Mouse (Mus musculus) MEL (cell line): ENCODE results near the gene Nek2. TPM values are rescaled to one million over a fixed set of nuclear protein-coding genes. Genes with fewer than 3 reads are reported as not detected.

Experiments used
- DNase-seq: peaks from one replicate; pipeline ENCODE4 v3.0.0; 2011; ENCODE audit warnings: low read depth, low spot score
- H3K27ac ChIP-seq: 2 replicates; pipeline ENCODE4 v1.5.1; 2012; ENCODE audit warnings: low read depth, mild to moderate bottlenecking, control low read depth, low read length, moderate library complexity; ENCODE audit not compliant: control insufficient read depth
- H3K27me3 ChIP-seq, 2 experiments: fragments of 150-350 bp in 1 of 2; sonication (generic) in 1 of 2; 2 replicates each; pipeline ENCODE4 v1.6.1; 2012; ENCODE audit warnings: low read length in 2 of 2, mild to moderate bottlenecking in 2 of 2, improper control_type of control experiment in 1 of 2, moderate library complexity in 1 of 2; ENCODE audit not compliant: insufficient read depth in 2 of 2, control insufficient read depth in 1 of 2
- H3K36me3 ChIP-seq, 2 experiments: 2 replicates each; pipeline ENCODE4 v1.6.1; 2012 to 2014; ENCODE audit warnings: low read length in 2 of 2, improper control_type of control experiment in 1 of 2, inconsistent platforms in 1 of 2, mild to moderate bottlenecking in 1 of 2; ENCODE audit not compliant: insufficient read depth in 2 of 2, control insufficient read depth in 1 of 2
- H3K4me1 ChIP-seq, 2 experiments: fragments of 150-350 bp in 1 of 2; sonication (generic) in 1 of 2; 2 replicates each; pipeline ENCODE4 v1.6.1; 2012; ENCODE audit warnings: low read length in 2 of 2, improper control_type of control experiment in 1 of 2, mild to moderate bottlenecking in 1 of 2; ENCODE audit not compliant: insufficient read depth in 2 of 2, control insufficient read depth in 1 of 2
- H3K4me3 ChIP-seq, 2 experiments: fragments of 150-350 bp in 1 of 2; sonication (generic) in 1 of 2; 2 replicates each; pipeline ENCODE4 v1.5.1; 2012; ENCODE audit warnings: low read depth in 2 of 2, low read length in 2 of 2, mild to moderate bottlenecking in 2 of 2, moderate library complexity in 2 of 2, control low read depth in 1 of 2, improper control_type of control experiment in 1 of 2; ENCODE audit not compliant: control insufficient read depth in 1 of 2, insufficient read depth in 1 of 2
- H3K79me2 ChIP-seq: 2 replicates; pipeline ENCODE4 v1.6.1; 2012; ENCODE audit warnings: mild to moderate bottlenecking, low read length, moderate library complexity; ENCODE audit not compliant: control insufficient read depth, poor library complexity, insufficient read depth
- H3K9ac ChIP-seq: 2 replicates; pipeline ENCODE4 v1.6.1; 2012; ENCODE audit warnings: low read depth, mild to moderate bottlenecking, control low read depth, low read length, moderate library complexity; ENCODE audit not compliant: control insufficient read depth, poor library complexity, severe bottlenecking
- H3K9me3 ChIP-seq: fragments of 150-350 bp; sonication (generic); replicated peaks from 2 replicates; pipeline ENCODE4 v1.6.1; 2012; ENCODE audit warnings: mild to moderate bottlenecking, low read length, improper control_type of control experiment, moderate library complexity; ENCODE audit not compliant: insufficient read depth
- BHLHE40 ChIP-seq: IDR thresholded peaks from 2 replicates; pipeline ENCODE4 v1.6.1; 2012; ENCODE audit warnings: low read depth, mild to moderate bottlenecking, inconsistent platforms, low read length, improper control_type of control experiment, borderline replicate concordance
- CTCF ChIP-seq, 3 experiments: IDR thresholded peaks in 2 of 3; conservative IDR thresholded peaks in 1 of 3; 2 replicates each; pipeline ENCODE4 v1.5.1; 2011 to 2012; ENCODE audit warnings: low read length in 3 of 3, low read depth in 2 of 3, mild to moderate bottlenecking in 2 of 3, improper control_type of control experiment in 1 of 3, inconsistent platforms in 1 of 3, mixed read lengths in 1 of 3, moderate library complexity in 1 of 3; ENCODE audit not compliant: control insufficient read depth in 1 of 3, insufficient read depth in 1 of 3, poor library complexity in 1 of 3, severe bottlenecking in 1 of 3
- ELF1 ChIP-seq: IDR thresholded peaks from 2 replicates; pipeline ENCODE4 v1.6.1; 2014; ENCODE audit warnings: low read depth, mild to moderate bottlenecking, inconsistent platforms, low read length, improper control_type of control experiment, moderate library complexity
- ETS1 ChIP-seq: IDR thresholded peaks from 2 replicates; pipeline ENCODE4 v1.6.1; 2012; ENCODE audit warnings: low read depth, mild to moderate bottlenecking, inconsistent platforms, low read length, improper control_type of control experiment, moderate library complexity
- GABPA ChIP-seq: IDR thresholded peaks from 2 replicates; pipeline ENCODE4 v1.6.1; 2012; ENCODE audit warnings: low read depth, mild to moderate bottlenecking, inconsistent platforms, low read length, improper control_type of control experiment, moderate library complexity
- HCFC1 ChIP-seq: IDR thresholded peaks from 2 replicates; pipeline ENCODE4 v1.6.1; 2012; ENCODE audit warnings: low read depth, mild to moderate bottlenecking, inconsistent platforms, low read length, improper control_type of control experiment, moderate library complexity
- MAX ChIP-seq: IDR thresholded peaks from 2 replicates; pipeline ENCODE4 v1.6.1; 2011; ENCODE audit warnings: low read length, improper control_type of control experiment
- MAZ ChIP-seq: IDR thresholded peaks from 2 replicates; pipeline ENCODE4 v1.6.1; 2012; ENCODE audit warnings: low read depth, mild to moderate bottlenecking, inconsistent platforms, low read length, improper control_type of control experiment
- MEF2A ChIP-seq: IDR thresholded peaks from 2 replicates; pipeline ENCODE4 v1.6.1; 2014; ENCODE audit warnings: low read depth, mild to moderate bottlenecking, inconsistent platforms, low read length, improper control_type of control experiment; ENCODE audit not compliant: poor library complexity, insufficient replicate concordance, severe bottlenecking; ENCODE audit errors: extremely low read depth
- MXI1 ChIP-seq: IDR thresholded peaks from 2 replicates; pipeline ENCODE4 v1.6.1; 2011; ENCODE audit warnings: mild to moderate bottlenecking, low read depth, low read length, improper control_type of control experiment
- POLR2A ChIP-seq, 2 experiments: IDR thresholded peaks; 2 replicates each; pipeline ENCODE4 v1.6.1; 2011 to 2012; ENCODE audit warnings: low read length in 2 of 2, mild to moderate bottlenecking in 2 of 2, control low read depth in 1 of 2, improper control_type of control experiment in 1 of 2, low read depth in 1 of 2, moderate library complexity in 1 of 2; ENCODE audit not compliant: control insufficient read depth in 1 of 2, insufficient read depth in 1 of 2, poor library complexity in 1 of 2
- POLR2AphosphoS2 ChIP-seq: IDR thresholded peaks from 2 replicates; pipeline ENCODE4 v1.6.1; 2011; ENCODE audit warnings: low read length, improper control_type of control experiment
- TCF12 ChIP-seq: IDR thresholded peaks from 2 replicates; pipeline ENCODE4 v1.6.1; 2014; ENCODE audit warnings: low read depth, mild to moderate bottlenecking, inconsistent platforms, low read length, improper control_type of control experiment, moderate library complexity
- UBTF ChIP-seq: IDR thresholded peaks from 2 replicates; pipeline ENCODE4 v1.6.1; 2012; ENCODE audit warnings: low read depth, mild to moderate bottlenecking, inconsistent platforms, low read length, improper control_type of control experiment, moderate library complexity, borderline replicate concordance; ENCODE audit not compliant: insufficient read depth
- USF1 ChIP-seq: IDR thresholded peaks from 2 replicates; pipeline ENCODE4 v1.6.1; 2014; ENCODE audit warnings: low read depth, mild to moderate bottlenecking, inconsistent platforms, low read length, improper control_type of control experiment, moderate library complexity
- USF2 ChIP-seq, 2 experiments: IDR thresholded peaks; 2 replicates each; pipeline ENCODE4 v1.6.1; 2011 to 2012; ENCODE audit warnings: improper control_type of control experiment in 2 of 2, low read length in 2 of 2, borderline replicate concordance in 1 of 2, inconsistent platforms in 1 of 2, low read depth in 1 of 2, mild to moderate bottlenecking in 1 of 2; ENCODE audit not compliant: insufficient read depth in 1 of 2
- ZC3H11A ChIP-seq: IDR thresholded peaks from 2 replicates; pipeline ENCODE4 v1.6.1; 2012; ENCODE audit warnings: low read depth, mild to moderate bottlenecking, inconsistent platforms, low read length, improper control_type of control experiment
- ZKSCAN1 ChIP-seq: IDR thresholded peaks from 2 replicates; pipeline ENCODE4 v1.6.1; 2012; ENCODE audit warnings: low read depth, mild to moderate bottlenecking, inconsistent platforms, low read length, improper control_type of control experiment, moderate library complexity
- ZNF384 ChIP-seq: IDR thresholded peaks from 2 replicates; pipeline ENCODE4 v1.6.1; 2012; ENCODE audit warnings: low read depth, mild to moderate bottlenecking, inconsistent platforms, low read length, improper control_type of control experiment
- polyA plus RNA-seq, 2 experiments: library from polyadenylated mRNA; stranded (reverse) in 1 of 2; unstranded in 1 of 2; fragments of >175 nt in 1 of 2; fragments of >200 nt in 1 of 2; gene quantifications; 2 replicates each; pipeline versions ENCODE4 v1.2.1 to v1.2.4; 2012; ENCODE audit warnings: low replicate concordance in 2 of 2, low read depth in 1 of 2; ENCODE audit not compliant: insufficient read length in 2 of 2, insufficient read depth in 1 of 2, missing spikeins in 1 of 2
- total RNA-seq: library from RNA; depleted of rRNA; stranded (reverse); fragments of 300-350 nt; gene quantifications from 2 replicates; pipeline ENCODE4 v1.2.3, GENCODE M21; 2012

The Nek2 gene
- total and polyA plus RNA-seq, 3 experiments: 34.9 to 56.5 TPM; not detected in 1

- Histone ChIP-seq H3K9ac (no peak overlapping the region), H3K36me3 (no peaks in the 10 kb centered on the region), H3K4me1 (peaks cover 0 to 3% of the 10 kb centered on the region in 2 experiments; a peak in 1 of 4 replicates), H3K27ac (no peak overlapping the region), H3K27me3 (peaks cover 0 to 2% of the 10 kb centered on the region in 2 experiments; a peak in 1 of 4 replicates), H3K4me3 (no peak overlapping the region), H3K9me3 (no peaks in the 10 kb centered on the region), H3K79me2 (no peaks in the 10 kb centered on the region)
- no peak for DNase-seq
- TF ChIP-seq MAX: no peak
- peak; percentile 15 to 39 (median 29); a peak in 3 of 6 replicates for TF ChIP-seq CTCF (IDR thresholded peaks at IDR 0.05 in 2 of 3, conservative IDR thresholded peaks at IDR 0.05 in 1 of 3; ENCODE audit: control insufficient read depth in 1 of 3, insufficient read depth in 1 of 3, low read depth in 2 of 3, low read length in 3 of 3, poor library complexity in 1 of 3, severe bottlenecking in 1 of 3)
Observed at GRCm38 (mm10) chr1:191806740-191807139, 14.5 kb upstream of the Nek2 start.

DNA sequence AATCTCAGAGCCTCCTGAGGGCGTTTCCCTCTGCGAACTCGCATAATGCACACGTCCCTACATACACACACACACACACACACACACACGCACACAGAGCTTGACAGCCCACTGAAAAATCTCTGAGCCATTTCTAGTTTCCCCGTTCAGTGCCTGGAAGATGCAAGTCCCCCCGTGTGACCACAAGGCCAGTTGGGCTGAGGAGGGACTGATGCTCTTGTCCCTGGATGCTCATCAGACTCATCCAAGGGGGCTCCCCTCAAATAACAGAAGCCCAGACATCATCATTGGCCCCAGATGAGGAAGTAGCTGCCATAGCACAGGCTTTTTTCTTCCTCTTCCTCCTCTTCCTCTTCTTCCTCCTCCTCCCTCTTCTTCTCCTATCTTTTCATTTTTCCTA, 13.3 kb upstream of the Nek2 start:
- no peaks in the 10 kb centered on the region for H3K79me2 ChIP-seq
- TF ChIP-seq BHLHE40 (no peak), ZC3H11A (no peak), HCFC1 (no peak), ETS1 (no peak), TCF12 (no peak), CTCF (IDR thresholded peaks at IDR 0.05 in 2 of 3, conservative IDR thresholded peaks at IDR 0.05 in 1 of 3; ENCODE audit: control insufficient read depth in 1 of 3, insufficient read depth in 1 of 3, low read depth in 2 of 3, low read length in 3 of 3, poor library complexity in 1 of 3, severe bottlenecking in 1 of 3) (no peak), MEF2A (no peak), USF2 (IDR thresholded peaks at IDR 0.05; ENCODE audit: borderline replicate concordance in 1 of 2, insufficient read depth in 1 of 2, low read depth in 1 of 2, low read length in 2 of 2) (no peak), ELF1 (no peak), GABPA (no peak), ZKSCAN1 (no peak), POLR2AphosphoS2 (no peak), MAZ (no peak), USF1 (no peak), POLR2A (IDR thresholded peaks at IDR 0.05; ENCODE audit: control insufficient read depth in 1 of 2, insufficient read depth in 1 of 2, low read depth in 1 of 2, low read length in 2 of 2, poor library complexity in 1 of 2) (no peak), UBTF (no peak), ZNF384 (no peak), MXI1 (no peak)
- TF ChIP-seq, all 39 proteins: peak for 0
- peaks cover 0 to 3% of the 10 kb centered on the region in 2 experiments; a peak in 1 of 4 replicates for H3K4me1 ChIP-seq
- DNase-seq: no peak
- no peaks in the 10 kb centered on the region for H3K36me3 ChIP-seq
- H3K4me3 ChIP-seq: no peak overlapping the region
- no peak overlapping the region for H3K9ac ChIP-seq
- no peaks in the 10 kb centered on the region for H3K9me3 ChIP-seq
- H3K27ac ChIP-seq: no peak overlapping the region
- H3K27me3 ChIP-seq: peaks cover 0 to 2% of the 10 kb centered on the region in 2 experiments; a peak in 1 of 4 replicates
